Mouse (Mus musculus): ENCODE measurements around the gene Eif2ak2.

Gene Eif2ak2

DNA sequence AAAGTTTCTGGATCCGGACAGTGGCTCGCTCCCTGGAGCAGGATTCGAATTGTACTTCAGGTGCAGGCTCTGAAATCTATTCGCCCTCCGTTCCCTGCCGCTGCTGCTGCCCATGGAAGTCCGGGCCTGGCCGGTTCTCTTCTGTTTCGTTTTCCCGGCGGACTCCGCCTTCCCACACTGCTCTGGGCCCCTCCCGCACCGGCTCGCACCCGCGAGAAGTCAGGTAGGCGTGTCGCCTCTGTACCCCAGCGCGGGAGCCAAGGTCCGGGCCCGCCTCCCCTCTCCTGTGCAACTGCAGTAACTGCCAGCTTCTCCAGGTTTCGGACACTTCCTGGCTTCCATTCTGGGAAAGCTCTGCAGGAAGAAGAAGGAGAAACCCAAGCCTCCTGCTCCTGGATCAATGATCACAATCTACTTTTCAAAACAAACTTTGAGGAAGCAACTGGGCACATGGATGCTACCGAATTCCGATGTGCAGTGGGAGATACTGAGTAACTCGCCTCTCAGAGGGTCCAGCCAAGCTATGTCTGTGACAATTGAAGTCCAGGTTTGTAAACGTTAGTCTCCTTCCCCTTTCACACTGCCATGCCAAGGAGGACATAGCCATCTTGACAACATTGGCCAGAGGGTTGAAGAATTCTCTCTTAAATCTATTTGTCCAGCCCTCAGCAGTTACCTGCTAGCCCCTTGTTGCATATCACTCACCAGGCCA lies at the start of gene Eif2ak2:
Eif2ak2 (minus strand) TSS at position 173 of the 712 bp plus-strand sequence.
- peak; percentile 87 for DNase-seq (ENCODE audit: low read depth, low spot score)

- DNase-seq (ENCODE audit: low read depth, low spot score) = no peak
These were observed 35.3 kb upstream of the Eif2ak2 start for GRCm38 (mm10) chr17:78917696-78918095.

GRCm38 (mm10) chr17:78916899-78917298 lies 34.5 kb upstream of the Eif2ak2 start:
- peak; percentile 2 for DNase-seq (ENCODE audit: low read depth, low spot score)

DNA sequence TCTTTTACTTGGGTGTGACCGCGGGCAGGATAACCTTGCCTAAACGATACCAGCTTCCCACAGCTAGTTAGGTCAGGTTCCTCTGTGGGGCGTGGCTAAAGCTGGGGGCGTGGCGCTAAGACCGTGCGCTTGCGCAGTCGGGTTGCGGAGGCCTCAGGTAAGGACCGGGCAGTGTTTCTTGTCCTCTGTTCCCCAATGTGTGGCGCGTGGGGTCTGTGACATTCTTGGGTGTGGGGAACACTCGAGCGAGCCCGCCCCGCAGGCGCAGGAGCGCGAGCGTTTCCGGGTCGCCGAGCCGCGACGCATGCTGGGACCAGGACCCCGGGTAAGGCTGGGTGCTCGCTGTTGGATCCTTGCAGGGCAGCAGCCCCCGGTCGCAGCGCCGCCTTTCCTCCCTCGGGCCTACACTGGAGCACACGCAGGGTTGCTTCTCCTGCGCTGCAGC lies 34.0 kb upstream of the Eif2ak2 start, which contains the start of gene Cebpzos:
Cebpzos (plus strand) TSS at position 132 of the 445 bp plus-strand sequence.
- DNase-seq (ENCODE audit: low read depth, low spot score) = peak; percentile 91

- peak; percentile 63 for DNase-seq (ENCODE audit: low read depth, low spot score)
These were observed 33.4 kb upstream of the Eif2ak2 start for GRCm38 (mm10) chr17:78915772-78916171.

DNA sequence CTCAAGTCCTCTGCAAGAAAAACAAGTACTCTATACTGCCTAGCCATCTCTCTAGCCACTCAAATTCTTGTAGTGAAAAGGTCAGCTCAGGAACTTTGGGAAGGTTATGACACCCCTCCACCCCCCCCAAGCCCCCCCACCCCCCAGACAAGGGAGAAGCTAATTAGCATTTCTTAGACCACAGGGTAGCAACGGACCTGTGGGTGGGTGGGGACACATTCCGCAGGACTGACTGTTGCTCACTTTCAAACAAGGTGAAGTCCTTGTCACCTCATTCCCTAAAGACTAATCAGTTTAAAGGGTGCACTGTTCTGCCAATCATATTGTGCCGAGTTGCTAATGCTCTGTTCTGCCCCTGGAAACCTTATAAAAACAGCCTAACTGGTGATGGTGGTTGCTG lies 31.5 kb upstream of the Eif2ak2 start:
- DNase-seq (ENCODE audit: low read depth, low spot score) = peak; percentile 62

DNA sequence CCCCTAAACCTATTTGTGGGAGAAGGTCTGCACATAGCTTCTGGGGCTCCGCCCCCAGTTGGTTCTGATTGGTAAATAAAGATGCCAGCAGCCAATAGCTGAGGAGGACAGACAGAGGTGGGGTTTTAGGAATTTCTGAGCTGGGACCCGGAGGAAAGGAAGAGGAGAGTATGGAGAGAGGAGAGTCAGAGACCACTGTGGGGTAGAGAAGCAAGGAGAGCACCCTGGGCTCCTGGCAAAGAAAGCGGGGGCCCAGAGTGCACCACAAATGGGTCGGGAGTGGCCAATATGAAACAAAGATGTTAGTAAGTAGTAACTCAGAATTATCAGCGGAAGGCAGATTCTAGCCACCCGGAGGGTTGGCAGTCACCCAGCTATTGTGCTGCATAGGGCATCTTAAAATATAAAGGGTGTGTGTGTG lies 30.5 kb upstream of the Eif2ak2 start:
- peak; percentile 57 for DNase-seq (ENCODE audit: low read depth, low spot score)

GRCm38 (mm10) chr17:78909374-78909773 lies 27.0 kb upstream of the Eif2ak2 start:
- no peak for DNase-seq (ENCODE audit: low read depth, low spot score)

DNA sequence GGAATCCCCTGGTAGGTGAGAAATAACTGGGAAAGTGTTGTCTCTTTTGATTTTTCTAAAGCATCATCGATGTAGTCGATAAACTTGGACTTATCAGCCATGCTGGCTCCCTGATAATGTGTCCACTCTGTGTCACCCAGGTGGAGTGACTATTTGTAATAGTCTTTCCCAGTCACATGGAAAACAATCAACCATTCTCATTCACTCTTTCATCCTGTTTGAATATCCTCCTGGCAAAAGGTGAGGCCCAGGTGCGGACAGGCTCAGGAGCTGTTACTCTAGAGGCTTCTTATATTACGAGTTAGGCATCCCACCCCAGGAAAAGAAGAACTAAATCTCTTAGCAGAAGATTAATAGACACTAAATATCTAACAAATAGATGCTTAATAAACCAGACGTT lies 24.5 kb upstream of the Eif2ak2 start, which contains the start of gene Sult6b1:
Sult6b1 (minus strand) TSS at position 101 of the 400 bp plus-strand sequence.
- no peak for DNase-seq (ENCODE audit: low read depth, low spot score)

GRCm38 (mm10) chr17:78903158-78903557 lies 20.8 kb upstream of the Eif2ak2 start:
- no peak for DNase-seq (ENCODE audit: low read depth, low spot score)

- peak; percentile 79 for DNase-seq (ENCODE audit: low read depth, low spot score)
These were observed 13.0 kb upstream of the Eif2ak2 start for GRCm38 (mm10) chr17:78895394-78895793.

DNA sequence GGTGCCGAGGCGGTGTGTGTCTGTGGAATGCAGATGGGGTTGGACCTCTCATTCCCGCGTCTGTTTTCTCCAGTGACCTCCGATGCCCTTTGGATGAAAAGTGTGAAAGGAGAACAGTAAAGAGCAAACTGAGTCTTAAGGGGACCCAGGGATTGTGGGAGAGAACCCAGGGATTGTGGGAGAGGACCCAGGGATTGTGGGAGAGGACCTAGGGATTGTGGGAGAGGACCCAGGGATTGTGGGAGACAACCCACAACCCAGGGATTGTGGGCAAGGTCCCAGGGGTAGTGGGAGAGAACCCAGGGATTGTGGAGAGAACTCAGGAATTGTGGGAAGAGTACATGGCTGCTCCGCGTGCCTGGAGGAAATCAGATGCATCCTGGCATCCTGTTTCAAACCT lies 12.6 kb upstream of the Eif2ak2 start:
- peak; percentile 46 for DNase-seq (ENCODE audit: low read depth, low spot score)

DNA sequence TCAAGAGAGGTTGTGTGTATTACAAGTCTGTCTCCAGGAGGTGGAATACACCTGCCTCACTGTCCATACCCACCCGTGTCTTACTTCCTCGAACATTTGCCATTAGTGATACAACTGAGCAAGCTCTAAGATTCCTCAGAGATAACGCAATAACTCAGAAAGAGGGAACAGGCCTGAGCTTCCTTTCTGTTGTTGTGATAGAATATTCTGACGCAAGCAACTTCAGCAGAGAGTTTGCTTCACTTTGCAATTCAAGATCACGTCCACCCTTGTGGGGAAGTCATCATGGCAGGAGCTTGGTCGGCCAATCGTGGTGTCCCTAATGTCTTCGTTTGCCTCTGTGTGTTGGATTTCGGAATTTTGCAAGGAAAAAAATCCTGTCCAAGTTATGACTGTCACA lies 8.6 kb upstream of the Eif2ak2 start:
- no peak for DNase-seq (ENCODE audit: low read depth, low spot score)

- no peak for DNase-seq (ENCODE audit: low read depth, low spot score)
These were observed 6.8 kb upstream of the Eif2ak2 start for GRCm38 (mm10) chr17:78889184-78889583.

DNA sequence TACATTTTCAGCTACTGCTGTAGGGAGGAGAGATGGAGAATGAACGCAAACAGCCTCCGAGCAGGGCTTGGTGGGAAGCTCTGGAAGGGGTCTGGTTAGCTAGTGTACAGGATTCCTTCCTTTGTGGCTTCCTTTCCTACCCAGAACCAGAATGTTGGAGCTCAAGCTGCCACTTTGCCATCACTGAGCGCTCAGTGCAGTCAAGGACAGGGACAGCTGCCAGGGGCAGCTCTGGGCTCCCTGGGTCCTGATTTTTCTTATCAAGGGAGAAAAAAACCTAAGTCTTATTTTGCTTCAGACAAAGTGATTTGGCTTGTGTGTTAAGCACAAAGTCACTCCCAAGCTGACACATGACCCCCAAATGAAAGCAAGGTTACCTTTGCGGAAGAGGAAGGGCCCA lies 6.2 kb upstream of the Eif2ak2 start:
- no peak for DNase-seq (ENCODE audit: low read depth, low spot score)

- peak; percentile 60 for DNase-seq (ENCODE audit: low read depth, low spot score)
These were observed 3.1 kb upstream of the Eif2ak2 start for GRCm38 (mm10) chr17:78885286-78886065.

- no peak for DNase-seq (ENCODE audit: low read depth, low spot score)
These were observed 918 bp upstream of the Eif2ak2 start for GRCm38 (mm10) chr17:78883291-78883690.

DNA sequence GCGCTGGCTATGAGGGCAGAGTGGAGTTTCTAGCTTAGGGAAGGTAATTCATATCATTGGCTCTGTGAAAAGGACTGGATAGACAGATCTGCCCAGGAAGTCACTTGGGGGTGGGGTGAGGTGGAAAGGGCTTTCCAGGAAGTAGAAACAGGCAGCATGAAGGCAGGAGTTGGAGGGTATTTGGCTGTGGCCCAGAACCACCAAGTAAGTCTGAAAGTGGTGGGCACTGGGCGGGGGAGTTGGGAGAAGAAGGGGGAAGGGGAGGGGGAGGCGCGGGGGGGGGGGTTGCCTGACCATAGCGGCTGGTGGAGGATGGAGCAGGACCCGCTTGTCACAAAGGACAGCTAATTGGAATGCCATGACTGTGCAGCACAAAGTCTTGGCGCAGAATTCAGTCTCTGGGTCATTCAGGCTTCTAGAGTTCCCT lies 482 bp downstream of the Eif2ak2 start:
- no peak for DNase-seq (ENCODE audit: low read depth, low spot score)

GRCm38 (mm10) chr17:78873886-78874285 lies 8.5 kb downstream of the Eif2ak2 start:
- no peak for DNase-seq (ENCODE audit: low read depth, low spot score)

- DNase-seq (ENCODE audit: low read depth, low spot score) = no peak
These were observed 26.1 kb downstream of the Eif2ak2 start for GRCm38 (mm10) chr17:78856243-78856642.

DNA sequence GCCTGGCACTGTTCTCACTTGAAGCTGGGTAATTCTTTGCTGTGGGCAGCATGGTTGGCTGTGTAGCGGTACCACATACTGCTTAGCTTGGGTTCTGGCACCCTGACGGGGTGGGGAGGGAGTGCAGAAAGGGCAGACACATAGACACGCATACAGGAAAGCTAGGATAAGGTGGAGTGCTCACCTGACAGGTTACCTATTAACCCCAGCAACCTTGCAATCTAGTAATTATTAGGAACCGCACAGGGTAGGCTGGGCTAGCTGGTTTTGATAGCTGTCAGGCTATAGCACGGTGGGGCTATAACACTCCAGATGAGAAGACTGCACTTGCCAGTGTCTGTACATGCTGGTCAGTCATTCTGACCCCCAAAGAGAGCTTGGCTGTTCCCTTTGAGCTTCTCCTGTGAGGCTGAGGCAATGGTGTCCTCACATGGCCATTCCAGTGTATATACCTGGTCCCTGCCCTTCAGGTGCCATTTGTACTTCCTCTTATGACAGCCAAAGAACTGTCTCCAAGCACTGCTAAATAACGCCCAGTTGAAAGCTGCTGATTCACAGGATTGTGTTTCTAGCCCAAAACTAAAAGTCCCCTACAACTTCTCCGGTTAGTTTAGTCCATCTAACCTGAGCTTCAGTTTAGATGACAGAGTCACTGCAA lies 40.0 kb downstream of the Eif2ak2 start:
- DNase-seq (ENCODE audit: low read depth, low spot score) = no peak

GRCm38 (mm10) chr17:78836056-78836455 lies 46.3 kb downstream of the Eif2ak2 start:
- no peak for DNase-seq (ENCODE audit: low read depth, low spot score)
